Mouse (Mus musculus) erythroid progenitor cell, adult 5-6 weeks (primary cell): Measurements from ENCODE around the gene Usp50. TPM values are rescaled to one million over a fixed set of nuclear protein-coding genes. Genes with fewer than 3 reads are reported as not detected.

ENCODE experiments used
- ATAC-seq: replicated peaks from 2 replicates; pipeline ENCODE4 v1.8.0; 2016; ENCODE audit warnings: moderate number of reproducible peaks, mild to moderate bottlenecking, moderate TSS enrichment, inconsistent platforms; ENCODE audit not compliant: poor library complexity, low FRiP score, severe bottlenecking
- total RNA-seq, 2 experiments: library from RNA; stranded (forward) in 1 of 2; stranded (reverse) in 1 of 2; fragments of 150-400 nt in 1 of 2; fragments of 186-747, 209-891 nt in 1 of 2; gene quantifications; 2 replicates each; pipeline versions ENCODE4 v1.2.3 to v1.2.4; 2015 to 2017; ENCODE audit warnings: low replicate concordance in 2 of 2

Gene Usp50
- not detected in 2 replicates for total RNA-seq (2015; ENCODE audit: low replicate concordance)
- total RNA-seq (2017; ENCODE audit: low replicate concordance): 0.77 TPM in 1 of 2 replicates, not detected in the other

DNA sequence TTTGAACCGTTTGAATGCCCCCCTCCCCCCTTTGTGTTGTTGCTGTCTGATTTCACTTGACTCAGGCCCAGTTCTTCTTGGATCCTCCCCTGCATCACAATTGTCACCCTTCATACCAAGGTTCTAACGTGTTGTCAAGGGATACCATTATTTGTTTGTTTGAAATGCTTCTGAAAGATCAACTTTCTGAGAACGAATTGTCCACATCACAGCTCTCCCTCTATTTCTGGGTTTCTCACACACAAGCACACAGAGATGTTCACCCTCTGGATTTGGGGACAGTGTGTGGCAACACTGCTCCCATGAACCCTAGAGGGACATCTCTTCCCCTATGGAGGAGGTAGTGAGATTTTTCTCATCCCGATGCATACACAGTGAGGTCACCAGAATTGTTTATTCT lies at the start of gene Usp50:
TSS of gene Usp50 (minus strand) at position 101 of the 400 bp plus-strand sequence.
- ATAC-seq: no peak

DNA sequence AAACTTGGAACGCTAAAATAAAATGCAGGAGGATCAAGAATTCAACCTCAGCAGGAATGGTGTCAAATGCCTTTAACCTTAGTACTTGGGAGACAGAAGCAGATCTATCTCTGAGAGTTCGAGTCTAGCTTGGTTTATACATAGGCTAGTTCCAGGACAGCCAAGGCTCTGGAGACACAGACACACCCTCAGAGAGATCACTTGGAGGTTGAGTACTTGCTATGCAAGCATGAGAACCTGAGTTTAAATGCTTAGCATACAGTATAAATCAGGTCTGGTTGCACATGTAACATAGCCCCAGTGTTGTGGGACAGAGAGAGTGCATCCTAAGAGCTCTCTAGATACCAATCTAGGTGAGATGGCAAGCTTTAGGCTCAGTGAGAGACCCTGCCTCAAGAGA lies 34.1 kb upstream of the Usp50 start:
- ATAC-seq: peak; percentile 39; the same call in 1 of the 2 replicates

DNA sequence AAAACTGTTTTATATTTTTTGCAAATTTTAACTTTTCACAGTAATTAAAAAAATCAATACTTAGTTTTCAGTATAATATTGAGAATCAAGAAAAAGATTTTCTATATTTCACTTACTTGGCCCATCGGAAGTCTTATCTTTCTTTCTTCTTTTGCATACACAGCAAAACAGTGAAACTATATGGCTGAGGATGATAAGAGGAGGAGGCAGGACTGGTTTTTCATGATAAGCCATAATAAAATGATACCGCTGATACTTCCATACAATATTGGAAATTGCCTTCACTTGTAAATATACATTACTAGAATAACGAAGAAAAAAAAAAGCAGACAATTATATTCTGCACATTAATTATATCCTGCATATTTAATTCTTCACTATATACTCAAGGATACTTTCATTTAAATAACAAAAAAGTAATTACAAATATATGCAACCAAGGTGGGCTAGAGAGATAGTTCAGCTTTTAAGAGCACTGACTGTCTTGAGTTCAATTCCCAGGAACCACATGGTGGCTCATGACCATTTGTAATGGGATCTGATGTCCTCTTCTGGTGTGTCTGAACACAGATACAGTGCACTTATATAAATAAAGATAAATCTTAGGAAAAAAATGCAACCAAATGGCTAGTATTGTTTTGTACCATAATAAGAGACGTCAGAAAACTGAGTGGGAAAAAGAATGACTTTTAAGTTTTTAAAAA lies 33.5 kb upstream of the Usp50 start:
- peak; percentile 78 for ATAC-seq

GRCm38 (mm10) chr2:126815822-126816221 lies 32.6 kb upstream of the Usp50 start:
- ATAC-seq: no peak

- ATAC-seq: no peak
These were observed 18.7 kb upstream of the Usp50 start for GRCm38 (mm10) chr2:126801980-126802379.

GRCm38 (mm10) chr2:126798455-126798854 lies 15.2 kb upstream of the Usp50 start:
- ATAC-seq: no peak

- ATAC-seq: no peak
These were observed 12.4 kb upstream of the Usp50 start for GRCm38 (mm10) chr2:126795708-126796107.

GRCm38 (mm10) chr2:126792611-126793010 lies 9.3 kb upstream of the Usp50 start:
- no peak for ATAC-seq

DNA sequence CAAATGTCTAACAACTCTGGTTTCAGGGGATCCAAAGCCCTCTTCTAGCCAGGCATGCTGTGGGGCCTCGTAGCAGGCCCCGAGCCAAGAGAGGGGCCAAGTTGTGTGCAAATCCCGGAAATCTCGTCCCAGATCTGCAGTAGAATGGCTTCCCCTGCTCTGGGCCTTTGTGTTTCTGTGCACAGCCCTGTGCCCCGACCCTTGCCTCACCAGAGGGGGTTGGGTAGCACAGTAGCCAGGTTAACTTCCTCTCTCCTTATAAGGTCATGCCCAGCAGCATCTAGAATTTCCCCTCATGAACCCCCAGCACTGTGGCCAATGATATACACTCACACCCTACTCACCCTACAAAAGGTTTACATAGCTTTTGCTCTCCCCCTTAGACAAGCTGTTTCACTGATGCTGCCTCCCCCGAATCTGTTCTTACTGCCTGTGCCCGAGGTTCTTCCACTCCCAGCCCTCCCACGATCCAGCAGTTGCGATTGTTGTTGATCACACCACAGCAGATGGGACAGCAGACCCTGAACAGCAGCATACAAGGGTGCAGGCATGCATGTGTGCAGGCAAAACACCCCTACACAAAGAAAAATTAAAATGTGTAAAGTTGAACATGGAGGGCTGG lies 4.6 kb upstream of the Usp50 start:
- no peak for ATAC-seq

- ATAC-seq: no peak
These were observed 837 bp downstream of the Usp50 start for GRCm38 (mm10) chr2:126782433-126782832.

GRCm38 (mm10) chr2:126781478-126781877 lies 1.8 kb downstream of the Usp50 start:
- no peak for ATAC-seq

DNA sequence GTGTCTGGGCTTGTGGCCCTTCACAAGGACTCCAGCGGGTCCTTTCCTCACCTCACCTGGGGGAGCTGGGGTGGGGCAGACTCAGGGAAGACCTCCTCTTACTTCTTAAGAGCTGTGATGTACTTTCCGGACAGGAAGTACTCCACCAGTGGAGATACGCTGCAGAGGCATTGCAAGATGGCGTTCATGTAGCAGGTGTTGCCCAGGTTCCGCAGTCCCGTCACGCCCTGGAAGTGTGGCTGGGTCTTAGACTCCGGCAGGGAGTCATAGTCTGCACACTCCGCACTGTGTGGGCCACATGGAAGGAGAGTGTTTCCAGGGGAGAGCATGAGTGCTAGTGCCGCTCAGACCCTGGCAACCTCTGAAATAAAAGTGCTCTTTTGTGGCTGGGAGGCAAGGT lies 3.0 kb downstream of the Usp50 start:
- no peak for ATAC-seq

DNA sequence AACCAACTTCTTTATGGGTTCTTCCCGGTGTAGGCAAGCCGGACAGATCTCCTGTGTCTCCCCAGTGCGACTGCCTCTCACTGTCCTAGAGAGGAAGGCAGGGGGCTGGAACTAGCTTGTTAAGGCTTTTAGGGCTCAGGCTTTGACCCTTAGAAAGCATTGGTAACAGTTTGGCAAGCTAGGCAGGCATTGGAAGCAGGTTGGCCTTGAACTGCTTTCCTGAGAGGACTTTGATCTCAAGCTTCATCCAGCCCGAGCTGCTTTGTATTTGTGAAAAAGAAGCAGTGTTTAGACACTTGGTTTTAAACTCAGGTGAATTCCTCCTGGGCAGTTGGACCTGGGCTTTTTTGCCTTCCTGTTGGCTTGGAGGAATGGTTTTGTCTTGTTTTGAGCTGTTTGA lies 4.5 kb downstream of the Usp50 start:
- ATAC-seq: no peak

- no peak for ATAC-seq
These were observed 6.9 kb downstream of the Usp50 start for GRCm38 (mm10) chr2:126776416-126776815.

DNA sequence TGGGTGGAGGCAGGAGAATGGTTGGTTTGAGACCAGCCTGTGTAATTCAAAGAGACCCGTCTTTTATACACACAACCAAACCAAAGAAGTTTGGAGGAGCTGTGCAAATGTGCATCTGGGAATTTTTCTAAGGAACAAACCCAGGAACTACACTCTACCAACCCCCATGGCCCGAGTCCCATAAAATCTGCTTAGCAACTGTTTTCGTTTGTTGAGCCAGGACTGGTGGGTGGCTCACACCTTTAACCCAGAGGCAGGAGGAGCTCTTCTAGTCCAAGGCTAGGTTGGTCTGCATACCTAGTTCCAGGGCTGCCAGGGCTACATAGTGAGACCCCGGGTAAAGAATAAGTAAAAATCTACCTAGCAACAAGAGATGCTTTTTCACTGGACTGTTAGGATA lies 7.3 kb downstream of the Usp50 start:
- no peak for ATAC-seq

DNA sequence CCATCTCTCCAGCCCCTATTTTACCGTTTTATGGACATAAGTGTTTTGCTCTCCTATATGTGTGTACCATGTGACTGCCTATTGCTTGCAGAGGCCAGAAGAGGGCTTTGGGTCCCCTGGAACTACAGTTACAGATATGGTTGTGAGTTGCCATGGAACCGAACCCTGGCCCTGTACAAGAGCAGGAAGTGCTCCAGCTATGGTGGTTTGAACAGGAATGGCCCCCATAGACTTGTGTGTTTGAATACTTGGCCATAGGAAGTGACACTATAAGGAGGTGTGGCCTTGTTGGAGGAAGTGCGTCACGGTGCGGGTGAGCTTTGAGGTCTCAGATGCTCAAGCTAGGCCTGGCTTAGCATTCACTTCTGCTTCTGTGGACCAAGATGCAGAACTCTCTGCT lies 11.1 kb downstream of the Usp50 start:
- no peak for ATAC-seq

DNA sequence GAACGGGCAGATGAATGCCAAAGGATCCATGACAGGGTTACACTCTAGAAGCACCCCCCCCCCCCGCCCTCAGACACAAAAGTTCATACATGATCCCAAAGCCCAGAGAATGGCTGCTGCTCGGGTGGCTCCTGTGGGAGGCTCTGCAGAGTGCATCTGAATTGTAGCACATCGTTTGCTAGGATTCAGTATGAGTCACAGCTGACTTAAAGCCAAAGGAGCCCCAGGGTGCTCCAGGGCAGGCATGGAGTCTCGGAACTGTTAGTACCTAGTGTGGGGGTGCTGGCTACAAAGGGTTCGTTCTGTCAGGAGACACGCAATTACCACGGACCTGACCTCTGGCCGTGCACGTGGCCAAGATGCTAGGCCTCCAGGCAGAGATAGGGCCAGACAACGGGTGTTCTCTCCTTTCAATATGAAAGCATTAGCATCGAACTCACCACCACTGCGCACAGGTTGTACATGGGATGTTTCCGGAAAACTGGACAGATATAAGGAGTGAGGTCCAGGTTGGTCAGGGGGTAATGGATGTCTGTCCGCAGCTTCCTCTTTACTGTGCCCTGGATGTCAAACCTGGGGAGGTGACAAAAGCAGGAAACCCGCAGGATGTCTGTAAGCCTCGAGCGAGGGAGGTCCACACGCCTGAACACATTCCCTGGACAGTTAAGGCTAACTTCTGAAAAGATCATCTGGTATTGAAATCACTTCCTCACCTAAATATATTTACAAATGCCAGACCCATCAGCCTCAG lies 13.7 kb downstream of the Usp50 start:
- no peak for ATAC-seq

GRCm38 (mm10) chr2:126768194-126768593 lies 15.1 kb downstream of the Usp50 start:
- no peak for ATAC-seq

DNA sequence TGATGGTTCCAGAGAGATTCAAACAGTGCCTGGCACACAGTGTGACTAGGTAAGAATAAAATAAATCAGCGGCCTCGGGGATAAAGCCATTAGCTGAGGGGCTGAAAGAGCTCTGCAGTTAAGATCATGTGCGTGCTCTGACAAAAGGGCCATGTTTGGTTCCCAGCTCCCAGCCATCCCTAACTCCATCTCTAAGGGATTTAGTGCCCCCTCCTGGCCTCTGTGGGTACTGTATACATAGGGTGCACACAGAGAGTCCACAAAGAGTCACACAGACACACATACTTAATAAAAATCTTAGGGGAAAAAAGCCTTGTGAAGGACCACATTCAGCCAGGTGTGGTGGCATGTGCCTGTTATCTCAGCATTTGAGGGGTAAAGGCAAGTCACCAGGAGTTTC lies 15.7 kb downstream of the Usp50 start:
- no peak for ATAC-seq

- ATAC-seq: no peak
These were observed 17.2 kb downstream of the Usp50 start for GRCm38 (mm10) chr2:126765867-126766582.
